Mouse (Mus musculus) gastrocnemius, postnatal 4 days (tissue): Measurements from ENCODE around the gene Uchl4. TPM values are rescaled to one million over a fixed set of nuclear protein-coding genes. Genes with fewer than 3 reads are reported as not detected.
"Not testable (repeated sequence)": the region's sequence is repeated elsewhere in the genome, so short reads cannot be mapped to it uniquely, and the experiment has no call there.

ENCODE experiments used
- DNase-seq, 2 experiments: peaks; one replicate each; pipeline ENCODE4 v3.0.0; 2021 to 2022; ENCODE audit warnings: low spot score in 2 of 2, mixed read lengths in 2 of 2
- long read RNA-seq, 2 experiments: library from polyadenylated mRNA; stranded (forward); transcript quantifications; one replicate each; pipeline ENCODE4 v2.0.0; 2021
- total RNA-seq, 2 experiments: library from RNA; stranded (reverse); gene quantifications; 2 replicates each; pipeline ENCODE4 v1.2.3; 2021

Gene Uchl4
- 1 to 10 TPM; 1.9 to 2.9 TPM for total RNA-seq
- long read RNA-seq, experiment 1, result 0 reads
- long read RNA-seq, experiment 2, result 0 reads

DNA sequence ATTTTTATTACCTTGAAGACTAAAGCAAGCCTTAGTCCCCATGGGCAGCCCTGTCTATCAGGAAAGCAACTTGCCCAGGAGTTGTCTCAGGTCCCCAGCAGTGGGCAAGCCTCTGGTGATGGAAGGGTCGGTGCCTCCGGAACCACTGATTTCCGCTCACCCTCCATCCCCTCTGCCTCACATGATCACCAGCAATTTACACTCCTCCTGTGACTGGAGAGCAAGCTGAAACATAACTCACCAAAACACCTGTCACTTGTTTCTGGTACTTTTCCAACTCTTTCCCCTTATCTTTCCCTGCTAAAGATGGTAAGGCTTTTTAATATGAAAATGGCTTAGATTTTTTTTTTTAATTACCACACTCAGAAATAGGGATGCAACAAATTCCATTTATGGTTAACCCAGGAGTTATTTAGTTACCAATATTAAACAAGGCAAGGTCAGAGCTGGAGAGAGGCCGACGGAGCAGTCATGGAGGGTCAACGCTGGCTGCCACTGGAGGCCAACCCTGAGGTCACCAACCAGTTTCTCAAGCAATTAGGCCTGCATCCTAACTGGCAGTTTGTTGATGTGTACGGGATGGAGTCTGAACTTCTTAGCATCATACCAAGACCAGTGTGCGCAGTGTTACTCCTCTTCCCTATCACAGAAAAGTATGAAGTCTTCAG is at the start of gene Uchl4:
Gene Uchl4, plus strand, starts transcription at position 434 of the 668 bp plus-strand sequence.
- DNase-seq, result no peak

DNA sequence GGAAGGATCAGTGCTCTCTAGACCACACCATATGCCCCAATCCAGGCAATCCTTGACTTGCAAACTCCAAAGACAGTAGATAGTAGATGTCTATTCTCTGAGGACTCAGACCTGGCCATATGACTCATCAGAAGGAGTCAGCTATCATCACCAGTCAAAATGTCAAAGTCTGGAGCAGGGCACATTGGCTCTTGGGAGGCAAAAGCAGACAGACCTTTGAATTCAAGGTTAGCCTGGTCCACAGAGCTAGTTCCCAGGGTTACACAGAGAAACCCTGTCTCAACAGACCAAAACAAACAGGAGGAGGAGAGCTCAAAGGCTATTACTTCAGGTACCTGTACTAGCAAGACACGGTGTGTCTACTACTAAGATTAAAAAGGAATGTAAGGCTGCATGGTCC is 41.1 kb upstream of the Uchl4 start:
- DNase-seq, result no peak

DNA sequence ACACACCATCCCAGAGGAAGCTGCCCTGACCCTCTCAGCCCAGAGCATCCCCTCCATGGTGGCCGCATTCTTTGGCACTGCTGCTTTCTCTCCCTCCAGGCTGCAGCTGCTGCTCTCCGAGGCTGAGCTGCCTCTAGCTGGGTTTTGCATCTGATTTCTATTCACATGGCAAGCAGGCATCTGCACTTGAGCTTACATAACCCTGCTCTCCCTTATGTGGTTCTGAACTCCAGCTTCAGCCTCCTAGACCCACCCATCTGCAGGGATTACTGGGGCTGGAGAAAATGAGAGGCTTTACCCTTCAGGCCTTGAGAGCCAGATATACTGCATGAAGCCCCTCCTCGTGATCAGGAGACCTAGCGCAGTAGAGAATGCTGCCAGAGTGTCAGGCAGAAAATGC is 39.4 kb upstream of the Uchl4 start:
- DNase-seq, result no peak

DNA sequence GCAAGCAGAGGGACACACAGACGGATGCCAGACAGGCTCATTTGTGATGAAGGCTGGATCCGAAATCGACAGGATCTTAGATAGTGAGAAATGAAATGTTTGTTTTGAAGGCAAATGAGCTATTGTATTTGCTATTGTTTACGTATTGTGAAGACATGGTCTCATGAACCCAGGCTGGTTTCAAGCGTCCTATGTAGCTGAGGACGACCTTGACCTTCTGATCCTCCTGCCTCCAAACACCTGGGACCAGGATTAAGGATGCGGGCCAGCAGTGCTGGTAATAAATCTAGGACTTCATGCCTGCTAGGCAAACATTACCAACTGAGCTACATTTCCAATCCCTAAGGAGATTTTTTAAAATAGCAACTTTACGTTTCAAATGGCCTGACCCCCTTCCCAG is 37.5 kb upstream of the Uchl4 start:
- DNase-seq, result no peak

DNA sequence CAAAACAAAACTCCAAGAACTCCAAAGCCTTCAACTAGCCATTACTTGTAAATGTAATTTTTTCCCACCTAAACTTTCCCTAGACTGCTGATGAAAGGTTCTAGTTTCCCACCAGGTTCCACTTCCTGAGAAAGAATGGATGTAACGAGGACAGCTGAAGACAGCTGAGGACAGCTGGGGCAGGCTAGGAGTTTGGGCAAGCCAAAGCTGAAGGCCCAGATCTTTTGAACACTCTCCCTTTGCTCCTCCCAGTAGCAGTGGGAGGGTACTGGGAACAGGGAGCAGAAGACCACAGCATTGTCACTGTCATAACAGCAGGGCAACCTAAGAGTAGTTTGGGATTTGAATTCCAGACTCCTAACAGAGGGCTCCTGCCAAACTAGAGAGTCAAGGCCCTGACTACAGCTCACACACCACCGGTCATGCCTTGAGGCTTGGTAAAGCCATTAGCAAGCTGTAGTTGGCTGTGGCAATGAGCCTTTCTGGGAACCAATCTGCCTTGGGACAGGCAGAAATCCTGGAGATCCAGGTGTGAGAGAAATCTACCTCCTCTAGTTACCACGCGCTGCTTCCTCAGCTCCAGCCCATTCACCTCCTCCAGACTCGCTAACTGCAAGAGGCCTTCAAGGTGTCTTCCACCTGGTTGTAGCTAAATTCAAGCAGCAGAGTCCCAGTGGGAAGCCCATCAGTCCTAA is 36.8 kb upstream of the Uchl4 start:
- no peak for DNase-seq

DNA sequence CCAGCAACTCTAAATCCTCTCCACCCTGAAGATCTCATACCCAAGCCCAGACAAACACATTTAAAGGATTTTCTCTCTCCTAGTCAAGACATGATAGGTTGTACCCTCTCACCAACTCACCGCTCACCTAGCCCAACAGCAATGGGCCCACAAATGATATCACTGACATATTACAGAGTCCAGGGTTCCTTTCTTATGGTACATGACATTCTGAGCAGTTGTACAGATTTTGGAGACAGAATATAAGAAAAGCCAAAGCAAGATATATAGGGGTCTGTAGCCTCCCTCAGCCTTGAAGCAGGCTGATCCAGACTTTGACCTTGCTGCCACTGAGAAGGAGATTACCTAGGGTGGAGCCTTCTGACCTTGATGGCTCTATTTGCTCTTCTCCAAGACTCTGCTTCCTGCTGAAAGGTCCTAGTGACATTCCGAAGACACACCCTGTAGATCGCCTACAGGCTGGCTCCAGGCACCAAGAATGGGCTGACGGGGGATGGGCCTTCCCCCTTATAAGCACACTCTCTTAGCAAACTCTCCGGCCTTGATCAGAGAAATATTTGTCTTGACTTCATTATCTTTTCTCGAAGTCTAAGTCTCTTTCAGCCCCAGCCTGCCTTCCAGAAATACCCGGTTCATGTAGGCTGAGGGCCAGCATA is 36.1 kb upstream of the Uchl4 start:
- not testable (repeated sequence) for DNase-seq

DNA sequence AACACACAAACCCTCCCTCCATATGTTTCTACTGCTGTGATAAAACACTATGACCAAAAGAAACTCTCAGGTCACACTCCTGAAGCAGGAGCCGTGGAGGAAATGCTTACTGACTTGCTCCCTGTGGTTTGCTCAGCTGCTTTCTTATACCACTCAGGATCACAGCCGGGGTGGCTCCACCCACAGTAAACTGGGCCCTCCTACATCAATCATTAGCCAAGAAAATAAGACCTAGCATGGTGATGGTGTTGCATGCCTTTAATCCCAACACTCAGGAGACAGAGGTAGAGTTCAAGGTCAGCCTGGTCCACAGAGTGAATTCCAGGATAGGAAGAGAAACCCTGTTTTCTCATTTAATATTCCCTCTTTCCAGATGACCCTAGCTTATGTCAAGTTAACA is 35.1 kb upstream of the Uchl4 start:
- no peak for DNase-seq

DNA sequence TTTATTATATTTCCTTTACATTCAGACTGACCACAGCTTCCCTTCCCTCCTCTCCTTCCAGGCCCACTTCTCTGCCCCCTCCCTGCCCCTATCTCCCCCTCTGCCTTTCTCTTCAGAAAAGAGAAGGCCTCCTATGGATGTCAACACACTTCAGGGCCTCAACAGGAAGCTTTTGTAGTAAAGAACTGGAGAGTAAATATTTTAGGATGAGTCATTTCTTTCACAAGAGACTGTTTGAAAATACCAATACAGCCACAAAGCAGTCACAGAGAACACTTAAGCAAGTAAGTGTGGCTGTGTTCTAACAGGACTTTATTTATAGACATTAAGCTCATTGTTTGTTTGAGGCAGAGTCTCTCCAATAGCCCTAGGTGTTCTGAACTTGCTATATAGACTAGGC is 32.7 kb upstream of the Uchl4 start:
- DNase-seq, result no peak

DNA sequence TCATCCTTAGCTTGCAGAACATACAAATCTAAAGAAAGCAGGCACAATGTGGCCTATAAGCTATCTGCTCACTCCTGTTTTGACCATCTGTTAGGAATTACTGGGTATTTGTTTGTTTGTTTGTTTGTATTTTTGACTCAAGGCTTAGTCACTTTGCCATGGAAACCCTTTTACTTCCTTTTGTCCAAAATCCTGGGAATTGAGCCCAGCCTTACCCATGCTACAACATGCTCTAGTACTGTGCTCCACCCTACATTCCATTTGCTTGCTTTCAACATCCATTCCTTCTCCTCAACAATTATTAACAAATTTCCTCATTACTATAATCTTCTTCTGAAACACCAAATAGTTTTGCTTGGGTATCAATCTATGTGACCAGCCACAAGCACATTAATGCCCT is 32.1 kb upstream of the Uchl4 start:
- no peak for DNase-seq

DNA sequence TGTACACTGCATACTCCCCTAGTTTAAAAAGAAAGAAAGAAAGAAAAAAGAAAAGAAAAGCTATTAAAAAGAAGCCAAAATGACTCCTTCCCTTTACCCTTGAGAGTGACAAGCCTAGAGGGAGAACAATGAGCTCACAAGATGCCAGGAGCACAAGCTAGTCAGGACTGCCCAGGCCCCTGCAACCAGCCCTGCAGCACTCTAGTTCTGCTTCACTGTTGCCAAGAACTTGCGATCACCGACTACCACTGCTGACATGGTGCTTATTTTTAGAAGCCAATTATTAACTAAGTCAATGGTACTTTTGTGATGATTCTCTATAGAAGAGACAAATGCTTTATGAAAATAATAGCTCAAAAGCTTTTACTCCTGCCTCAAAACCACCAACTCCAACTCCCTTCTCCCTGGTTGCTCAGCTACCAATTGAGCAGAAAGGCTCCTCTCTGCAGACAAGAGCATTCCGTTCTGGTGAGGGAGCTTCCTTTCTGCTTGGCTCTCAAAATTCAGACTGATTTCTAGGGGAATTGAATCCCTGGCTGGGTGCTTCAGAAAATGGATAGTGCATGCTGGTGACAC is 27.4 kb upstream of the Uchl4 start:
- DNase-seq, result no peak

DNA sequence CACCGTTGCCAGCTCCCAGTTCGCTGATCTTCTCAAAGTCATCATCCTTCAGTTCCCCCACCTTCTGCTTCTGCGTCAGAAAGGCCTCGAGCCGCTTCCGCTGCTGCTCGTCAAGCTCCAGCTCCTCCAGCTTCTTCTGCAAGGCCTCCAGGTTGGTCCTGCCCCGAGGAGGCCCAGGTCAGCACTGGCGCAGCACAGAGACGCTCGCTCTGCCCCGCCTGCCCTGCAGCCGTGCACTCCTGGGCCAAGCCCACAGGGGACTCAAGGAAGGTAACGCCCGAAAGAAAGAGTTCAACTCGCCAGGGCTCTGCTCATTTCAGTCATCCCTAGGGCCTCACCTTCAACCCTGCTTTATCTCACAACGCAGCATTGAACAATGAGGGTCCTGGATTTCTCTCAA is 20.5 kb upstream of the Uchl4 start:
- DNase-seq, result no peak

DNA sequence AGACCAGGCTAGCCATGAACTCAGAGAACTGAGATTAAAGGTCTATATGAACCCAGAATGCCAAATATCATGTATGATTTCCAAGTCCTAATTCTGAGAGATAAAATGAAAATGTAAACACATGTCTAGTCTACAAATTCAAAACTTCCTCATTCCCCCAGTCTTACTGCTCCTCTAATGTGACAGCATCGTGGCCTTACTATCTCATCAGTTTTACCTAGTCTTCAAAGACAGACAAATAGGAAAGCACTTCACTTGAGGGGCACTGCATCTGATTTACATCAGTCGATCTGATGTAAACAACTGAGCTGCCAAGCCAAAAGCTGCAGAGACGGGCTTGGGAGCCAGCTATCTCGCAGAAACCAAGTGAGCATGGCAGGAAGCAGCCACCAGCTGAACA is 18.9 kb upstream of the Uchl4 start:
- DNase-seq, result no peak

DNA sequence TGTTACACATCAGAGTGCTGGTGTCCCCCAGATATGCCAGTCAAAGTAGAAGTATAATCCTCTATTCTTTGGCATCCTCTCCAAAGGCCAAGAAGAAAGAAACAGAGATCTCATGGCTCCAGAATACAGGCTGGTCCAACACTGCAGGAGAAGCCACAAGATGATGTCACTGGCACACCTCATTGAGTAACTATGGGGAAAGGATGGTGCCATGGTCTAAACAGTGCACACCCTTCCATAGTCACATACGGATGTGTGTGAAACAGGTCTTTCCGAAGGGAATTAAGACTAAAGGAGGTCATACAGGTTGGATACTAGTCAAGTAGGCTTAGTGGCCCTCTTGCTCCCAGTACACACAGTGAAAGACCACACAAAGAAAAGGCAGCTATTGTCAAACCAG is 18.4 kb upstream of the Uchl4 start:
- no peak for DNase-seq

DNA sequence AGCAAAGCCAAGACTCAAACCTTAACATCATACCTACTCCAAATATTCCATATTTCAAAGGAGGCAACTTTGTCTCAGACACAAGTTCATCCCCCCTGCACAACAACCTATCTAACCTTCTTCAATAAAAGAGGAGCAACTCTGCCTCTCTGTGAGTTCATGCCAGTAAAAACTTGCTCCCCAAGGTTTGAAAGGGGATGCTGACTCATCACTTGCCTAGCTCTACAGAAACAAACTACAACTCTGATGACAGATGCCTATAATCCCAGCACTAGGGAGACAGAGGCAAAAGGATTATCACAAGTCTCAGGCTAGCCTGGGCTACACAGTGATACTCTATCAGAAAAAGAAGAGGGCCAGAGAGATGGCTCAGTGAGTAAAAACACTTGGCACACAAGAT is 17.1 kb upstream of the Uchl4 start:
- DNase-seq, result no peak

DNA sequence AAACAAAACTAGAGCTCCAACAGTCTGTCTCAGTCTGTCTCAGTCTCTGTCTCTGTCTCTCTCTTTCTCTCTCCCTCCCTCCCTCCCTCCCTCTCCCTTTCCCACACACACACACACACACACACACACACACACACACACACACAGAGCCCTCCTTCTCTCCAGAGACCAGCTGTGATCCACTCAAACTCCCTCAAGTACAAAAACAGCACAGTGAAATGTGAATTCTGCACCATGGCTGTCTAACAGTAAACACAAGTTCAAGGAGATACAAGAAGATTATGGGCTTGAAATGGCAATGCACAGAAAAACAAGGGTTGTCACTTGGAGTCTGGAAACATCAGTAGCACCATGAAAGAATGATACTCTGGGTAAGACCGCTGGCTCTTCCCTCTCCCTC is 15.7 kb upstream of the Uchl4 start:
- DNase-seq, result no peak

DNA sequence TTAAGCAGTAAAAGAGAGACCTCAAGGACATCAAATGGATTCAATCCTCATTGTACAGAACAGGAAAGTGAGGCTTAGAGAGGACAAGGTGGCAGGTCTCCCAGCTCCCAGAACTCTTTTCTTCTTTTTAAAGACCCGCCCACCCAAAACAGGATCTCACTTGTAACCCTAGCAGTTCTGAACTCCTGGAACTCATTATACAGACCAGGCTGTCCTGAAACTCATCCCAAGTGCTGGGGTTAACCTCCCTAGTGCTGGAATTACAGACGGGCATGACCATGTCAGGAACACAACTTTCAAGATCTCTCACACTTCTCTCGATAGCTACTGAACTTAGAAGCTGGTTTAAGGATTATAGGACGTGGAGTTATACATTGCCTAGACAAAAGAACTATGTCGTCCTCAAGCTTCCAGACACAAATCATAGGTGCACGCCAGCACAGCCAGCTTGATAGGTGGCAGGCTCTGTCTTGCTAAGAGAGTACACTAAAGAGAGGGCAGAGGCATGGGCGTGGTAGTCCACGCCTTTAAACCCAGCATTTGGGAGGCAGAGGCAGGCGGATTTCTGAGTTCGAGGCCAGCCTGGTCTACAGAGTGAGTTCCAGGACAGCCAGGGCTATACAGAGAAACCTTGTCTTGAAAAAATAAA is 15.1 kb upstream of the Uchl4 start:
- DNase-seq, result no peak

DNA sequence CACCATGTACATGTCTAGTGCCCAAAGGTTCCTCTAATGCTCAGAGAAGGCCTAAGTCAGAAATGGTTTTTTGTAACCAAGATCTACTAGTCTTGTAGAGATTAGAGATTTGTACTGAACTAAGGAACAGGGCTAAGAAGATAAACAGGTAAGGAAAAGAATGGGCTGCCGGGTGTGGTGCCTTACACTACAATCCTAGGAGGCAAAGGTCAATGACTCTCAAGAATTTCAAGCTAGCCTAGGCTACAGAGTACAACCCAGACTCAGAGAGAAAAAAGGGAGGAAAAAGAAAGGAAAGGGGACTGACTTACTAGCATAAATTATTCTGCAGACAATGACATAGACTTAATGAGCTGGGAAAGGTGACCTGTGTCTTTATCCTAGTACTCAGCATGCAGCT is 14.4 kb upstream of the Uchl4 start:
- DNase-seq, result no peak

DNA sequence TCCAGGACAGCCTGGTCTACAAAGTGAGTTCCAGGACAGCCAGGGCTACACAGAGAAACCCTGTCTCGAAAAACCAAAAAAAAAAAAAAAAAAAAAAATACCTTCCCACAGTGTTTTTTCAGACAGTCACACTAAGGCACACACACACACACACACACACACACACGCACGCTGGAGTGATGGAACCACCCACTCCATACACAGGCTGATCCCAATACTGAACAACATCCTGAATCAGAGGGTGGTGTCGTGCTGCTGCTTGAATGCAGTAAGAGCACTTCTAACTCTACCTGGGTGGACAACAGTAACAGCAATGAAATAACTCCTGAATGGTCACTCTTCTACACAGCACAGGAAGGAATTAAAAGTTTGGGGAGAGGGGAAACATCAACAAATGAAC is 13.5 kb upstream of the Uchl4 start:
- DNase-seq, result no peak

DNA sequence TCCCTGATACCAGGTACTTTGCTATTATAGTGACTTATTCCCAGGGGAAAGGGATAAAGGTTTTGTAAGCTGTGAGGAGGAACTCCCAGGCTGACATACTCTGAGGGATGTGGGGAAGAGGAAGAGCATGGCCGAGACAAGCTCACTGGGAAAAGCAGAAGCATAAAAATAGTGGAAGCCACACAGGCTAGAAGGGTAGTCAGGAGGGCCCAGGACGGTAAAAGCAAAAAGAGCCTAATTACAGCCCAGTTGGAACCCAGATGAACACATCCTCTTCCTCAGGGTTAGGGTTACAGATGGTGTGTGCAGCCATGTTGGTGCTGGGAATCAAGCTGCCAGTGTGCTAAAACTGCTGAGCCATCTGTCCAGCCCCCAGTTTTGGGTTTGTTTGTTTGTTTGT is 12.9 kb upstream of the Uchl4 start:
- DNase-seq, result no peak

DNA sequence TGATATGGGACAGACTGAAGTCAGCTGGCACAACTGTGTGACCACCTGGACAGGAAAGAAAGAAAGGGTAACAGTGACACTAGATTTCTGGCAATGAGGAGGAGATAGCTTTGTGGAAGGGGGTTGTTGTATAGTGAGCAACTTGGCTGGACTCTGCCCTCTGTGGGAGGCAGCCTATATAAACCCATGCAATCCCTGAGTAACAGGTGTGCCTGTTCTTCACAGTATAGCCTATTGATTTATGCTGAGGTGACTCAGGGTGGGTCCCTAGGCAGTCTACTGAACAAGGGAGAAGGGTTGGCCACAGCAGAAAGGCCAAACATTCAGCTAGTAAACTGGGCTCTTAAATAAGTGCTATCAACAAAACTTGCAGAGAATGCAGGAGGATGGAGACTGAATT is 9.2 kb upstream of the Uchl4 start:
- DNase-seq, result no peak

DNA sequence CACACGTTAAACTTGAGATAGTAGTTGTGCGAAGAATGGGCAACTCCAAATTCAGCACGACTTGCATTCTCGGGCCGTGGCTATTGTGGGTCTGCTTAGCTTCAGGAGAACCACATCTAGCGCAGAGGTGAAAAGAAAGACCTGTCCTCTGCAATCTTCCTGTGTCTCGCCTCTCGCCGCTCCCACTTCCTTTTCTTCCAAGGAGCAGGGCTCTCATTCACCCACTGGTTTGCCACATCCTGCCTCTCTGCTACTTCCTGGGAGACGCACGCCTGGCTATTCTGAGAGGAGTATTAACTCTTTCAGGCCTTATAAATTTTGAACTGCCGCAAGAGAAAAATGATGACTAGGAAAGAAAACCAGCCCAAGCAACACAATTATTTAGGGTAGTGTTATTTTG is 7.3 kb upstream of the Uchl4 start:
- no peak for DNase-seq

DNA sequence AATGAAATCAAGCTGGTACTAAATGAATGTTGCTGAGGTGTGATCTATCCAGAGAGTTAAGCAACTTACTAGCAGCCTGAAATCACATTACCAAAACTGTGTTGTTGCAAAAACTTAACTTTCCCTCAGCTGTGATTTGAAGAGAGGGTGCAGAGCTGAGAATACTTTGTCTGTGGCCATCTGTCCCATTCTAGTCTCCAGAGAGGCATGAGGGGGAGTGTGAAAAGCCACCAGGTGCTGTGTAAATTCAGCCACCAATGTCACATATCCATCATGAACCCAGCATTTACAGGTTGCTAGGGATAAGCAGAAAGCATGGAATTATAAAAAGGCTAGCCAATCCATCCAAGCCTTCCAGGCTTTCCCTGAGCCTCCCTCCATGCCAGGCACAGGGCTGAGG is 6.0 kb upstream of the Uchl4 start:
- no peak for DNase-seq
